Mouse (Mus musculus) kidney, embryonic 16.5 days (tissue): Measurements from ENCODE around the gene Ep300. TPM values are rescaled to one million over a fixed set of nuclear protein-coding genes. Genes with fewer than 3 reads are reported as not detected.
A peak's percentile ranks its signal among the peaks of the same experiment; 100 is the strongest.
"Not testable (repeated sequence)": the region's sequence is repeated elsewhere in the genome, so short reads cannot be mapped to it uniquely, and the experiment has no call there.

Experiments used
- ATAC-seq: fragments of 200-750 bp; cut with Nextera tagmentation; 2 replicates; pipeline ENCODE4 v1.8.0; 2017; ENCODE audit warnings: moderate TSS enrichment; ENCODE audit not compliant: low FRiP score, low TSS enrichment
- H3K27ac ChIP-seq: fragments of 300-500 bp; sonication (generic); 2 replicates; pipeline ENCODE4 v1.5.1; 2014; ENCODE audit warnings: low read length
- H3K27me3 ChIP-seq: fragments of 300-500 bp; sonication (generic); 2 replicates; pipeline ENCODE4 v1.6.1; 2014; ENCODE audit warnings: low read length, control low read depth, mixed read lengths; ENCODE audit not compliant: insufficient read depth
- H3K36me3 ChIP-seq: fragments of 300-500 bp; sonication (generic); 2 replicates; pipeline ENCODE4 v1.6.1; 2014; ENCODE audit warnings: low read length, control low read depth, mixed read lengths; ENCODE audit not compliant: insufficient read depth
- H3K4me1 ChIP-seq: fragments of 300-500 bp; sonication (generic); 2 replicates; pipeline ENCODE4 v1.6.1; 2014; ENCODE audit warnings: low read length, control low read depth, mixed read lengths; ENCODE audit not compliant: insufficient read depth
- H3K4me2 ChIP-seq: fragments of 300-500 bp; sonication (generic); replicated peaks from 2 replicates; pipeline ENCODE4 v1.6.1; 2014; ENCODE audit warnings: low read depth, low read length
- H3K4me3 ChIP-seq: fragments of 300-500 bp; sonication (generic); 2 replicates; pipeline ENCODE4 v1.5.1; 2014; ENCODE audit warnings: mild to moderate bottlenecking, low read length
- H3K9ac ChIP-seq: fragments of 300-500 bp; sonication (generic); replicated peaks from 2 replicates; pipeline ENCODE4 v1.6.1; 2014; ENCODE audit warnings: low read length
- H3K9me3 ChIP-seq: fragments of 300-500 bp; sonication (generic); 2 replicates; pipeline ENCODE4 v1.6.1; 2016; ENCODE audit warnings: low read length, control low read depth
- WGBS: fragments of 180-500 bp; shearing (Covaris S2); extraction: QIAGEN DNeasy Blood & Tissue Kit; methylation state at CpG from one replicate; pipeline ENCODE4 v1.1.7; 2014; 5-methylcytosine and 5-hydroxymethylcytosine counted together
- polyA plus RNA-seq: library from polyadenylated mRNA; unstranded; fragments of >200 nt; fragmentation: Nextera tagmentation; extraction: Ambion mirVana; gene quantifications from 2 replicates; pipeline ENCODE4 v1.2.1, GENCODE M21; 2015

Ep300 gene
- polyA plus RNA-seq, 1 experiment from 2014 or later, result 15.2 TPM

DNA sequence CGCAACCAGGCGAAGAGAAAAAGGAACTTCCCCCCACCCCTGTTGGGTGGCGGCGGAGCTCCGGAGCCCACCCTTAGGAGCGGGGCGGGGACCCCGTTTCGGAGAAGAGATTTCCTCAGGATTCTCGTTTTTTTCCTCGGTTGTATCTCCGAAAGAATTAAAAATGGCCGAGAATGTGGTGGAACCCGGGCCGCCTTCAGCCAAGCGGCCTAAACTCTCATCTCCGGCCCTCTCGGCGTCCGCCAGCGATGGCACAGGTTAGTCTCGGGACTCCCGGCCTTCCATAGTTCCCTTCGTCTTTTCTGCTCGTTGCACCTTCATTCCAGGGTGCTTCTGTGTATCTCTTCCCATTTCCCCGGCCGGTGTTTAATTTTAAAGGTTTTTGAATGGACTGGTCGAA is 1.3 kb downstream of the Ep300 start:
- WGBS, result under 1% methylated on average over 28 of the region's 28 CpGs
- peak overlapping the region; percentile 100 for H3K9ac ChIP-seq
- 0 out of 2 replicates have a peak, but pooled peaks cover 5% of the 10 kb centered on the region for H3K36me3 ChIP-seq
- H3K27ac ChIP-seq, result peak overlapping the region; percentile 100
- H3K4me1 ChIP-seq, result peaks cover 23% of the 10 kb centered on the region
- ATAC-seq, result no peak
- H3K27me3 ChIP-seq, result no peaks in the 10 kb centered on the region
- H3K9me3 ChIP-seq, result no peaks in the 10 kb centered on the region
- H3K4me3 ChIP-seq, result peak overlapping the region; percentile 66
- H3K4me2 ChIP-seq, result peak overlapping the region; percentile 84

DNA sequence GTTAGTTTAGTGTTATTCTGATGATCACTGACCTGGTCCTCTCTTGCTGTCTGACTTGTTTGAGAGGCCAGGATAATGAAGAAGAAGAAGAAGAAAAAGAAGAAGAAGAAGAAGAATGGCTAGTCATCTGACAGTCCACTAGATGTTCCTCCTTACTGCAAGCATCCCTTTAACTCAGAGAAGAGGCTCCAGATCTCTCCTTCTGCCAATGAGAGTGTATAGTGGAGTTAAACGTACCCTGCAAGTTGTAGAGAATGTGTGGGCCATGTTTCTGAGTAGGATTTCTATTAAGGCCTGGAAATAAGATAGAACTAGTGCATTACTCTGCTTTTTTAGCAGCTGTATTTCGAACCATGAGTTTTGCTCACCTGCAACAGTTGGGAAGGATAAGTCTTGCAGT is 2.5 kb downstream of the Ep300 start:
- 0 out of 2 replicates have a peak, but pooled peaks cover 5% of the 10 kb centered on the region for H3K36me3 ChIP-seq
- 29% methylated on average over 2 of the region's 2 CpGs for WGBS
- peak overlapping the region; percentile 66 for H3K4me3 ChIP-seq
- H3K4me2 ChIP-seq, result peak overlapping the region; percentile 84
- no peaks in the 10 kb centered on the region for H3K9me3 ChIP-seq
- H3K4me1 ChIP-seq, result peaks cover 23% of the 10 kb centered on the region
- H3K9ac ChIP-seq, result peak overlapping the region; percentile 100
- no peak for ATAC-seq
- no peaks in the 10 kb centered on the region for H3K27me3 ChIP-seq
- H3K27ac ChIP-seq, result no peak overlapping the region

DNA sequence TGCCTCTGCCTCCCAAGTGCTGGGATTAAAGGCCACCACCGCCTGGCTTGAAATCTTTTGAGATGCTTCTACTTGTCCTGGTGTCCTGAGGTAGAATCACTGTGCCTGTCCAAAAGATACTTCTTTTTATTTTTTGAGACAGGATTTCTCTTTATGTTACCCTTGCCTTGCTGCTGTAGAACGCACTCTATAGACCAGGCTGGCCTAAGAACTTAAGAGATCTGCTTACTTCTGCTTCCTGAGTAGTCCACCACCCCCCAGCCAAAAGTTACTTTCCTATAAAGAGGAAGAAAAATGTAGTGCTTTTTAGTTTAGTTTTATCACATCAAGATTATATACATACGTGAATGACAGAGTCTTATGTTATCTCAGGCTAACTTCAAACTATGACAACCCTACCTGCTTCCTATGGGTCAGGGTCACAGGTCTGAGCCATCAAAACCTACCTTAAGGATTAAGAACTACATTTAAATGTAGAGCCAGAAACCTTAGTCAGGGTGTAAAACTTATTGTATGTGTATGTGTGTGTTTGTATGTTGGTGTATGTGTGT is 9.1 kb downstream of the Ep300 start:
- Histone ChIP-seq H3K9ac (no peak overlapping the region), H3K27me3 (no peaks in the 10 kb centered on the region), H3K36me3 (0 out of 2 replicates have a peak, but pooled peaks cover 5% of the 10 kb centered on the region), H3K4me3 (no peak overlapping the region), H3K4me2 (no peak overlapping the region), H3K9me3 (no peaks in the 10 kb centered on the region), H3K27ac (no peak overlapping the region), H3K4me1 (0 out of 2 replicates have a peak, but pooled peaks cover 3% of the 10 kb centered on the region)
- 96% methylated on average over 3 of the region's 3 CpGs for WGBS
- no peak for ATAC-seq

DNA sequence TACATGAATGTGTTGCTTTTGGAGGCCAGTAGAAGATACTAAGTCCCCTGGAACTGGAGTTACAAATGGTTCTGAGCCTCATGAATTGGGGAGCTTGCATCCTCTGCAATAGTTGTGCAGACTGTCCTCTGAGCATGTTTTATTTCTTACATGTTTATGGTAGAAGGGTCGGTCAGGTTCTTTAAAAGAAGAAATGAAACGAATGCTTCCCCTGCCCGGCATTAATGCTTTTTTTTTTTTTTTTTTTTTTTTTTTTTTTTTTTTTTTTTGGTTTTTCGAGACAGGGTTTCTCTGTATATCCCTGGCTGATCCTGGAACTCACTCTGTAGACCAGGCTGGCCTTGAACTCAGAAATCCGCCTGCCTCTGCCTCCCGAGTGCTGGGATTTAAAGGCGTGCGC is 13.6 kb downstream of the Ep300 start:
- not testable (repeated sequence) for H3K27me3 ChIP-seq, ATAC-seq, H3K9me3 ChIP-seq, H3K4me3 ChIP-seq, H3K4me2 ChIP-seq, H3K4me1 ChIP-seq, H3K9ac ChIP-seq, H3K27ac ChIP-seq
- 89% methylated on average over 8 of the region's 8 CpGs for WGBS
- peaks cover 16% of the 10 kb centered on the region for H3K36me3 ChIP-seq

DNA sequence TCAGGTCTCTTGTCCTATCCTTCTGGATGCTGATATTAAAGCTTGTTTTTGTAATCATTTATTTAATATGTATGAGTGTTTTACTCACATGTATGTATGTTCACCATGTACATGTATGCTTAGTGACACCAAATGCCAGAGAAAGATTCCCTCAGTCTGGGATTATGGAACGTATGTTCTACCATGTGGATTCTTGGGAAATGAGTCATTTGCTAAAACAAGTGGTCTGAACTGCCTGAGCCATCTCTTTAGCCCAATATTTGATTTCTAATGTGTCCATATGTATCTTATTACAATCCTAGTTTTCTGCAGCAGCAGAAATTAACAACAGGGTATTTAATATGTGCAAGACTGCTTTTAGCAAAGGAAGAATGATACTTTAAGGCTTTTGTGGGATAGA is 20.1 kb downstream of the Ep300 start:
- Histone ChIP-seq H3K36me3 (peaks cover 45% of the 10 kb centered on the region), H3K27me3 (no peaks in the 10 kb centered on the region), H3K9me3 (no peaks in the 10 kb centered on the region), H3K9ac (no peak overlapping the region), H3K27ac (no peak overlapping the region), H3K4me2 (no peak overlapping the region), H3K4me1 (no peaks in the 10 kb centered on the region), H3K4me3 (no peak overlapping the region)
- no peak for ATAC-seq
- WGBS, result 74% methylated on average over 1 of the region's 1 CpGs

DNA sequence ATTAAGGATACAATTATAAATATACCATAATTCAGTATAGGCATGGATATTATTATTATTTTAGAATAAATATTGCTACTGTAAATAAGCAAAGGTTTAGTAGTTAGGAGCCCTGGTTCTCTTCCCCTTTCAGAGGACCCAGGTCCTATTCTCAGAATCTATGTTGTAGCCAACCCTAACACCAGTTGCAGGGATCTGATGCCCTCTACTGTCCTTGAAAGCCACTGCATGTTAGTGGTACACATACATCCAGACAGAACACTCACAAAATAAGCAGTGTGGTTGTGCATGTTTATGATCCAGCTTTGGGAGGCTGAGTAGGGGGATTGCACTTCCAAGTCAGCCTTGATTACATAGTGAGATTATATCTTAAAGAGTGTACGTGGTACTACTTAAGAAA is 21.5 kb downstream of the Ep300 start:
- H3K27ac ChIP-seq, result no peak overlapping the region
- peaks cover 48% of the 10 kb centered on the region for H3K36me3 ChIP-seq
- no peaks in the 10 kb centered on the region for H3K9me3 ChIP-seq
- no peak overlapping the region for H3K4me2 ChIP-seq
- H3K4me3 ChIP-seq, result no peak overlapping the region
- no peaks in the 10 kb centered on the region for H3K4me1 ChIP-seq
- WGBS, result 73% methylated on average over 1 of the region's 1 CpGs
- H3K27me3 ChIP-seq, result no peaks in the 10 kb centered on the region
- ATAC-seq, result no peak
- H3K9ac ChIP-seq, result no peak overlapping the region

DNA sequence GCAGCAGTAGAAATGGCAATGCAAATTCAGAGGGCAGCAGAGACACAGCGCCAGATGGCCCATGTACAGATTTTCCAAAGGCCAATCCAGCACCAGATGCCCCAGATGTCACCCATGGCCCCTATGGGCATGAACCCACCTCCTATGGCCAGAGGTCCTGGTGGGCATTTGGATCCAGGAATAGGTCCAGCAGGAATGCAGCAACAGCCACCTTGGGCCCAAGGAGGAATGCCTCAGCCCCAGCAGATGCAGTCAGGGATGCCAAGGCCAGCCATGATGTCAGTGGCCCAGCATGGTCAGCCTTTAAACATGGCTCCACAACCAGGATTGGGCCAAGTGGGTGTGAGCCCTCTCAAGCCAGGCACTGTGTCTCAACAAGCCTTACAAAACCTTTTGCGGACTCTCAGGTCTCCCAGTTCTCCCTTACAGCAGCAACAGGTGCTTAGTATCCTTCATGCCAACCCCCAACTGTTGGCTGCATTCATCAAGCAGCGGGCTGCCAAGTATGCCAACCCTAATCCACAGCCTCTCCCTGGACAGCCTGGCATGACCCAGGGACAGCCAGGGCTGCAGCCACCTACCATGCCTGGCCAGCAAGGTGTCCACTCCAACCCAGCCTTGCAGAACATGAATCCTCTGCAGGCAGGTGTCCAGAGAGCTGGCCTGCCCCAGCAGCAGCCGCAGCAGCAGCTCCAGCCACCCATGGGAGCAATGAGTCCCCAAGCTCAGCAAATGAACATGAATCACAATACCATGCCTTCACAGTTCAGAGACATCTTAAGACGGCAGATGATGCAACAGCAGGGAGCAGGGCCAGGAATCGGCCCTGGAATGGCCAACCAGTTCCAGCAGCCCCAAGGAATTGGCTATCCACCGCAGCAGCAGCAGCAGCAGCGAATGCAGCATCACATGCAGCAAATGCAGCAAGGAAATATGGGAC is 64.6 kb downstream of the Ep300 start:
- no peaks in the 10 kb centered on the region for H3K9me3 ChIP-seq
- no peaks in the 10 kb centered on the region for H3K4me1 ChIP-seq
- 0 out of 2 replicates have a peak, but pooled peaks have one; percentile 2 for ATAC-seq

DNA sequence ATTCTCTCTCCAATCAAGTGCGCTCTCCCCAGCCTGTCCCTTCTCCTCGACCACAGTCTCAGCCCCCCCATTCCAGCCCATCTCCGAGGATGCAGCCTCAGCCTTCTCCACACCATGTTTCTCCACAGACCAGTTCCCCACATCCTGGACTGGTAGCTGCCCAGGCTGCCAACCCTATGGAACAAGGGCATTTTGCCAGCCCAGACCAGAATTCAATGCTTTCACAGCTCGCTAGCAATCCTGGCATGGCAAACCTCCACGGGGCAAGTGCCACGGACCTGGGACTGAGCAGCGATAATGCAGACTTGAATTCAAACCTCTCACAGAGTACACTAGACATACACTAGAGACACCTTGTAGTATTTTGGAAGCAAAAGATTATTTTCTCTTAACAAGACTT is 65.5 kb downstream of the Ep300 start:
- H3K36me3 ChIP-seq, result peaks cover 37% of the 10 kb centered on the region
- no peak overlapping the region for H3K4me3 ChIP-seq
- no peak overlapping the region for H3K27ac ChIP-seq
- ATAC-seq, result no peak
- no peaks in the 10 kb centered on the region for H3K9me3 ChIP-seq
- H3K27me3 ChIP-seq, result no peaks in the 10 kb centered on the region
- no peak overlapping the region for H3K9ac ChIP-seq
- 91% methylated on average over 7 of the region's 7 CpGs for WGBS
- no peak overlapping the region for H3K4me2 ChIP-seq
- H3K4me1 ChIP-seq, result no peaks in the 10 kb centered on the region

More for the DNA sequence above, 64.6 kb downstream of the Ep300 start:
- Histone ChIP-seq H3K36me3 (peaks cover 46% of the 10 kb centered on the region), H3K27ac (no peak overlapping the region), H3K4me2 (no peak overlapping the region), H3K4me3 (no peak overlapping the region), H3K9ac (no peak overlapping the region), H3K27me3 (no peaks in the 10 kb centered on the region)
- 95% methylated on average over 8 of the region's 8 CpGs for WGBS

DNA sequence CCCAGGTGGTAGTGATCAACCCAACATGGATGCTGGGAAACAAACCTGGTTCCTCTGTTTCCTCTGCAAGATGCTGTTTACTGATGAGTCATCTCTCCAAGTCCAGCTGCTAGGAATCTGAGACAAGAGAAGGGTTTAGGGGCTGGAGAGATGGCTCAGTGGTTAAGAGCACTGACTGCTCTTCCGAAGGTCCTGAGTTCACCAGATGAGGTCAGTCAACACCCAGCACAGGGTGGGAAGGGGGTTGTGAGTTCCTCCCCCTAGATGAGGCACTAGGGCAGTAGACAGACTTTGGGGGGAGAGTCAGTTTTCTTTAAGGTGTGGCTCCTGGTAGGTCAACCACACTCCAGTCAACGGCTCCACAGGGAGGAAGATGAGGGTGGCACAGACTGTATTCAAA is 76.5 kb downstream of the Ep300 start:
- H3K9me3 ChIP-seq, result no peaks in the 10 kb centered on the region
- H3K4me2 ChIP-seq, result no peak overlapping the region
- H3K4me3 ChIP-seq, result no peak overlapping the region
- 78% methylated on average over 2 of the region's 2 CpGs for WGBS
- H3K4me1 ChIP-seq, result peaks cover 5% of the 10 kb centered on the region; the same call in 1 of the 2 replicates
- no peak overlapping the region for H3K9ac ChIP-seq
- H3K36me3 ChIP-seq, result no peaks in the 10 kb centered on the region
- H3K27me3 ChIP-seq, result no peaks in the 10 kb centered on the region
- H3K27ac ChIP-seq, result no peak overlapping the region
- no peak for ATAC-seq

DNA sequence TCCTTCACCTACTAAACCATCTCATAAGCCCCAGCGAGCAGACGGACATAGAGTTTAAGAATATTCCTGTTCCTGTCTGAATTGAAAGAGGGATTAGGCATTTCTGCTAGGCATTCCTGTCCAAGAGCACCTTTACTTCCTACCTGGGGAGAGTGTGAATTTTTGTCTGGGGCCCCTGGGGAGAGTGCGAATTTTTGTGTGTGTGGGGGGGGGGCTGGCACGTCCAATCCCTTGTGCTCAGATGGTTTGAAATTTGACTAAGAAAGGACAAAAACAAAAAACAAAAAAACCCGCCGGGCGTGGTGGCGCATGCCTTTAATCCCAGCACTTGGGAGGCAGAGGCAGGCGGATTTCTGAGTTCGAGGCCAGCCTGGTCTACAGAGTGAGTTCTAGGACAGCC is 78.1 kb downstream of the Ep300 start:
- Histone ChIP-seq H3K27me3 (no peaks in the 10 kb centered on the region), H3K27ac (no peak overlapping the region), H3K4me1 (peaks cover 5% of the 10 kb centered on the region; the same call in 1 of the 2 replicates), H3K4me3 (peak overlapping the region; percentile 65), H3K36me3 (peaks cover 8% of the 10 kb centered on the region), H3K9me3 (no peaks in the 10 kb centered on the region), H3K4me2 (peak overlapping the region; percentile 39), H3K9ac (no peak overlapping the region)
- WGBS, result 68% methylated on average over 10 of the region's 10 CpGs
- ATAC-seq, result no peak
